Mouse (Mus musculus) megakaryocyte, embryonic 14.5 days (primary cell): ENCODE results near the gene Pigl.

Experiments
- FLI1 ChIP-seq: IDR thresholded peaks from 2 replicates; pipeline ENCODE4 v1.6.1; 2012; ENCODE audit warnings: low read length, inconsistent platforms, mixed read lengths
- GATA1 ChIP-seq: IDR thresholded peaks from 3 replicates; pipeline ENCODE4 v1.6.1; 2012; ENCODE audit warnings: mixed read lengths, low read length, inconsistent platforms, borderline replicate concordance

DNA sequence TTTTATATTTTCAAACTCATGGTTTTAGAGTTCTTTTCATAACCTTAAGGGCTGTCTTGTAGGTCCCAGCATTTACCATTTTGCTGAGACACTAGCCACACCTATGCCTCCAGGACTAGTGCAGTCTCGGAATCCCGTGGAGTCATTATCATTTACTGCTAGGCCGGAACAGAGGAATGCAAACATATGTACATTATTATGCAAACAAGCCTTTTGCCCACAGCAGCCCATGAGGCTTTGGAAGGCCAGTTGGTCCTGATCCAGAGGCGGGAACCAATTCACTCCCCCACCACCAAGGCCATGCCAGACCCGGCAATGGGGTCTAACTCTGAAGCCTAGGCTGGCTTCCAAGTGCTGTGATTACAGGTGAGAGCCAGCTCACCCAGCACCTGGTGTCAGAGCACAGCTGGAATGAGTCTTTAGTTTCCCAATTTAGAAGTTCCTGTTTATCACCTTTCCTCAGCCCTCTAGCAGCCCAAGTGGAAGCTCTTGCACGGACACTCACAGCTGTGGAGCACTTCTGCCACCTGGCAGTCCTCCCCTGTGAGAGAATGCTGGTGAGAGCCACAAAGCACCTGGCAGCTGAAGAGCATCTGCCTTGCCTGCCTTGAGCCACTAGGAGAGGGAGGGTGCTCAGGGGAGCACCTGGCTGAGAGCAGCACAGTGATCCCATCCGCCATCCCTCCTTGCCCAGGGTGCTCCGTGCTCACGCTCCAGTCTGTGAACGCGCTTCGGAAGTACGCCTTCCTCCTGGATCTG lies 53.4 kb downstream of the Pigl start:
- TF ChIP-seq GATA1: no peak
- TF ChIP-seq FLI1: no peak
